Mouse (Mus musculus) neural tube, embryonic 12.5 days (tissue): ENCODE results near the gene Ttc28. TPM values are rescaled to one million over a fixed set of nuclear protein-coding genes. Genes with fewer than 3 reads are reported as not detected.

Source experiments
- ATAC-seq: fragments of 200-750 bp; cut with Nextera tagmentation; 2 replicates; pipeline ENCODE4 v1.8.0; 2017; ENCODE audit warnings: low read depth, mild to moderate bottlenecking, moderate TSS enrichment, moderate library complexity; ENCODE audit not compliant: low FRiP score
- H3K27ac ChIP-seq: fragments of 300-500 bp; sonication (generic); 2 replicates; pipeline ENCODE4 v1.5.1; 2016
- H3K27me3 ChIP-seq: fragments of 300-500 bp; sonication (generic); replicated peaks from 2 replicates; pipeline ENCODE4 v1.6.1; 2016; ENCODE audit warnings: mild to moderate bottlenecking
- H3K36me3 ChIP-seq: fragments of 300-500 bp; sonication (generic); 2 replicates; pipeline ENCODE4 v1.6.1; 2016; ENCODE audit warnings: mild to moderate bottlenecking
- H3K4me1 ChIP-seq: fragments of 300-500 bp; sonication (generic); 2 replicates; pipeline ENCODE4 v1.6.1; 2016
- H3K4me2 ChIP-seq: fragments of 300-500 bp; sonication (generic); replicated peaks from 2 replicates; pipeline ENCODE4 v1.6.1; 2016; ENCODE audit warnings: mild to moderate bottlenecking
- H3K4me3 ChIP-seq: fragments of 300-500 bp; sonication (generic); 2 replicates; pipeline ENCODE4 v1.5.1; 2016
- H3K9ac ChIP-seq: fragments of 300-500 bp; sonication (generic); 2 replicates; pipeline ENCODE4 v1.6.1; 2016; ENCODE audit warnings: mild to moderate bottlenecking
- H3K9me3 ChIP-seq: fragments of 300-500 bp; sonication (generic); 2 replicates; pipeline ENCODE4 v1.6.1; 2016; ENCODE audit warnings: mild to moderate bottlenecking
- WGBS: fragments of 180-500 bp; shearing (Covaris S2); methylation state at CpG from one replicate; pipeline ENCODE4 v1.1.7; 2016; 5-methylcytosine and 5-hydroxymethylcytosine counted together
- polyA plus RNA-seq: library from polyadenylated mRNA; unstranded; fragments of >200 nt; fragmentation: Nextera tagmentation; extraction: Ambion mirVana; gene quantifications from 2 replicates; pipeline ENCODE4 v1.2.1, GENCODE M21; 2016

Gene Ttc28
- polyA plus RNA-seq, 1 experiment from 2014 or later: 21.8 TPM

DNA sequence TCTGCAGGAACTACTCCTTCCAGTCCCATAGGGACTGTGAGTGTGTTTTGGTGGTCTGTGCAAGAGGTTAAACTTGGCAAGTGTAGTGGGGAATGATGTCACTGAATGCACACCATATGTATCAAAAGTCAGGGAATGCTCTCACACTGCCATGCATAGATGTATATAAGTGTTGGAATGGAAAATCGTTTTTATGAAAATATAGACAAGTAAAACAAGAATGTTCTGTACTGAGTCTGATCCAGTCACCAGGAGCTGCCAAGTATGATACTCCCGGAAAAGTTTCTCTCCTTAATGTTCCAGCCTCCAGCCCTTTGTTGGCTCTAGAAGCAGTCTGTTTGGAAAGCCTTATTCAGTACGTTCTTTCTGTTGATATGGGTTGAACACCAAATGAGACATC lies 48.7 kb downstream of the Ttc28 start:
- Histone ChIP-seq H3K27me3 (no peaks in the 10 kb centered on the region), H3K9me3 (peaks cover 3% of the 10 kb centered on the region; the same call in 1 of the 2 replicates), H3K36me3 (0 out of 2 replicates have a peak, but pooled peaks cover 7% of the 10 kb centered on the region), H3K27ac (no peak overlapping the region), H3K4me1 (no peaks in the 10 kb centered on the region), H3K4me2 (no peak overlapping the region), H3K9ac (no peak overlapping the region), H3K4me3 (no peak overlapping the region)
- WGBS: 69% methylated on average over 3 of the region's 3 CpGs
- no peak for ATAC-seq

DNA sequence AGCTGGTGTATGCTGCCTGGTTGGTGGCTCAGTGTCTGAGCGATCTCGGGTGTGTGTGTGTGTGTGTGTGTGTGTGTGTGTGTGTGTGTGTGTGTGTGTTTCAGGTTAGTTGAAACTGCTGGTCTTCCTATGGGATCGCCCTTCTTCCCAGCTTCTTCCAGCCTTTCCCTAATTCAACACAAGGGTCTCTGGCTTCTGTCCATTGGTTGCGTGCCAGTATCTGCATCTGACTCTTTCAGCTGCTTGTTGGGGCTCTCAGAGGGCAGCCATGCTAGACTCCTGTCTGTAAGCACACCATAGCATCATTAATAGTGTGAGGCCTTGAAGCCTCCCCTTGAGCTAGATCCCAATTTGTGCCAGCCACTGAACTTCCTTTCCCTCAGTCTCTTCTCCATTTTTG lies 49.7 kb downstream of the Ttc28 start:
- Histone ChIP-seq H3K27me3 (no peaks in the 10 kb centered on the region), H3K36me3 (0 out of 2 replicates have a peak, but pooled peaks cover 7% of the 10 kb centered on the region), H3K9me3 (peaks cover 3% of the 10 kb centered on the region; the same call in 1 of the 2 replicates), H3K27ac (no peak overlapping the region), H3K4me2 (no peak overlapping the region), H3K9ac (no peak overlapping the region), H3K4me1 (no peaks in the 10 kb centered on the region), H3K4me3 (no peak overlapping the region)
- 91% methylated on average over 4 of the region's 4 CpGs for WGBS
- no peak for ATAC-seq

DNA sequence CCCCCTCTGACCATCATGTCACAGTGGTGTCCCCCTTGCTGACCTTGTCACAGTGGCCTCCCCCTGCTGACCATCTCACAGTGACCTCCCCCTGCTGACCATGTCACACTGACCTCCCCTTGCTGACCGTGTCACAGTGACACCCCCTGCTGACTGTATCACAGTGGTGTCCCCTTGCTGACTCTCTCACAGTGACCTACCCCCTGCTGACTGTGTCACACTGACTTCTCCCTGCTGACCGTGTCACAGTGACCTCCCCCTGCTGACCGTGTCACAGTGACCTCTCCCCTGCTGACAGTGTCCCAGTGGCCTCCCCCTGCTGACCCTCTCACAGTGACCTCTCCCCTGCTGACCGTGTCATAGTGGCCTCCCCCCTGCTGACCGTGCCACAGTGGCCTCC lies 57.0 kb downstream of the Ttc28 start:
- Histone ChIP-seq H3K27ac (no peak overlapping the region), H3K9ac (no peak overlapping the region), H3K27me3 (no peaks in the 10 kb centered on the region), H3K4me1 (peaks cover 8% of the 10 kb centered on the region), H3K4me3 (no peak overlapping the region), H3K9me3 (peaks cover 3% of the 10 kb centered on the region; the same call in 1 of the 2 replicates), H3K36me3 (0 out of 2 replicates have a peak, but pooled peaks cover 6% of the 10 kb centered on the region), H3K4me2 (no peak overlapping the region)
- ATAC-seq: no peak
- WGBS: 43% methylated on average over 5 of the region's 5 CpGs

DNA sequence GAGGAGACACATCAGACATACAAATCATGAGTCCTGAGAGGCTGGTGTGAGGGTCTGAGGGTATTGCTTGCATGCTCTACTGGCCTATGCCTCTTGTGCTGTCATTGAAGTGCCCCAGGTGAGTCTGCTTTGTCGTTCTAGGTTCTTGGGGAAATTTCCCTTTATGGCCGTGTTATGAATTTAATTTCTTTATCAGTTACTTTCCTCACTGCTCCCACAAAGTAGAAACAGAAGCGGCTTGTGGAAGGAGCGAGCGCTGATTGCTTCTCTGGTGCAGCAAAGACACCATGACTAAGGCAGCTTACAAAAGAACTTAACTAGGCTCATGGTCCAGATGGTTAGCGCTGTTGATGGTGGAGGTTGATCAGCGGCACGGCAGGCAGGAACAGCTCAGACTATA lies 64.7 kb downstream of the Ttc28 start:
- H3K36me3 ChIP-seq: no peaks in the 10 kb centered on the region
- H3K4me2 ChIP-seq: no peak overlapping the region
- 91% methylated on average over 8 of the region's 8 CpGs for WGBS

DNA sequence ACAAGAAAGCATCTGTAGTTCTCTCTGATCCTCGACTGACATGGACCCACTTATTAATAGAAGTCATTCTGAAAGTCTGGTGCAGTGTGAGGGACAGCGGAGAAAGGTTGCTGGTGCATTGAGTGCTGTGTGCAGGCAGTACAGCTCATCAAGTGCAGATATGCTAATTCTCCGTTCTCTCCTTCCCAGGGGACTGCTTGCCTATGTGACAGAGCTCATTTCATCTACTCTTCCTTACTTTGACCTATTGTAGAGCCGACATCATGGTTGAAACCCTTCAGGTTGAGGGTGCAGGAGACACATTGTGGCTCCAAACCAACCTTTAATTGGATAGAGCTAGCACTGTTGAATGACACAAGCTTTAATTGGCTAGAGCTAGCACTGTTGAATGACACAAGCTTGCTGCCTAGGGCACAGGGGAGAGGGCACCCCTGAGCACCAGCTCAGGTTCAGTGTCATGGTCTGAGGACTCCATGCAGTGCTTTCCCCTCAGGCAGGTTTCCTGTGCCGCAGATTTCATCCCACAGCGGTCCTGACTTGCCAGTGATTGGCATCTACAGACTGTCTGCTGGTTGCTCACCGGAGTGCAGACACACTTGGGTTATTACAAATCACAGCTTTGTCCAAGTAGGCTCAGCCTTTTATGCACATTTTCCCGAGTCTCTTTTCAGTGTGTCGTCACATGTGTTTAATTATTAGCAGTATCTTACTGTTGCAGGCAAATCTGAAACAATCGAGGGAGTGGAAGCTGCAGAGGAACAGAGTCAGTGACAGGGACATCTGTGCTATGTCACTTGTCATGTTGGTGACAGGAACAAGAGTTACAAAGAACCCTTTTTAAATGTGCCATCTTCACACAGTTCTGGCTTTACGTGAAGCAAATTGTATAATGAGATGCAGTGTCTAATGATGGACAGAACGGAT lies 69.1 kb downstream of the Ttc28 start:
- no peaks in the 10 kb centered on the region for H3K4me1 ChIP-seq
- no peak overlapping the region for H3K9ac ChIP-seq
- no peaks in the 10 kb centered on the region for H3K9me3 ChIP-seq
- no peaks in the 10 kb centered on the region for H3K27me3 ChIP-seq
- no peak overlapping the region for H3K4me2 ChIP-seq
- no peak overlapping the region for H3K27ac ChIP-seq
- no peak for ATAC-seq
- no peaks in the 10 kb centered on the region for H3K36me3 ChIP-seq
- WGBS: 72% methylated on average over 12 of the region's 12 CpGs
- H3K4me3 ChIP-seq: no peak overlapping the region

More for the DNA sequence above, 64.7 kb downstream of the Ttc28 start:
- no peaks in the 10 kb centered on the region for H3K9me3 ChIP-seq
- no peak overlapping the region for H3K9ac ChIP-seq
- H3K4me1 ChIP-seq: peaks cover 5% of the 10 kb centered on the region; the same call in 1 of the 2 replicates
- no peak overlapping the region for H3K4me3 ChIP-seq
- no peak overlapping the region for H3K27ac ChIP-seq
- no peak for ATAC-seq
- H3K27me3 ChIP-seq: no peaks in the 10 kb centered on the region

DNA sequence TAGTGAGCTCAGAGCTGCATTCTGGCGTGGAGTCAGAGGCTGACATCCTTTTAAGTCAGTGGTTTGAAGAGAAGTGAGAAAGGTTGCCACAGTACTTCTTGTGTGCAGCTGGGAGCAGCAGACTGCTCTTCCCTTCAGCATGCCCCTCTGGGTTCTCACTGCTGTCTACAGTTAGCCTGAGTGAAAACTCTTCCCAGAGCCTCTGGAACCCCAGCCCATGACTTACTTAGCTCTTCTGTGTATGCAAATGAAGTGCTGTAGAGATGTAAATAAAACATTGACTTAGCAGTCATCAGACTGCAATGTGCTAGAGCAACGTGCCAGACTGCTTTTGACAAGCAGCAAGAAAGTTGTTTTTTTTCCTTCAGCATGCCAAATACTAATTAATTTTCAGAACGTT lies 70.2 kb downstream of the Ttc28 start:
- no peaks in the 10 kb centered on the region for H3K9me3 ChIP-seq
- H3K27ac ChIP-seq: no peak overlapping the region
- H3K4me2 ChIP-seq: no peak overlapping the region
- H3K4me3 ChIP-seq: no peak overlapping the region
- no peak for ATAC-seq
- H3K4me1 ChIP-seq: no peaks in the 10 kb centered on the region
- no peaks in the 10 kb centered on the region for H3K36me3 ChIP-seq
- 65% methylated on average over 3 of the region's 3 CpGs for WGBS
- H3K9ac ChIP-seq: no peak overlapping the region
- no peaks in the 10 kb centered on the region for H3K27me3 ChIP-seq

DNA sequence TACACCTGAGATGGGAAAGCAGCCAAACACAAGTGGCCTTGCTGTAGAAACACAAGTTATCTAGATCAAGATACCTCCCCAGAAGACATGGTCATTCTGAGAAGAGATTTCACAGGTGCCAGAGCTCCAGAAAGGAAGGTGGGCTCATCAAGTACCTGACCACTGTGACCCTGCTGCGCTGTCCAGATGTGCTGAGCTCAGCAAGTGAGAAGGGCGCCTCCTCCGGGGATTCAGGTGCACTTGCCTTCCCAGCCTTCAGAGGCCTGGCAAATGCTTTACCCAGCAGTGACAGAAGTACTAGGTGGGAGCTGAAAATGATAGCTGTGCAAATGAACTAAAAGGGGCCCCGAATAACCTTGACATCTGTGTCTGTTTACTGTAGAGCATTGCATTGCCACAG lies 78.6 kb downstream of the Ttc28 start:
- 85% methylated on average over 4 of the region's 4 CpGs for whole genome bisulfite sequencing
- Histone ChIP-seq H3K36me3 (no peaks in the 10 kb centered on the region), H3K27ac (no peak overlapping the region), H3K4me1 (no peaks in the 10 kb centered on the region), H3K4me2 (no peak overlapping the region), H3K4me3 (no peak overlapping the region), H3K9me3 (no peaks in the 10 kb centered on the region), H3K27me3 (no peaks in the 10 kb centered on the region), H3K9ac (no peak overlapping the region)
- ATAC-seq: no peak

DNA sequence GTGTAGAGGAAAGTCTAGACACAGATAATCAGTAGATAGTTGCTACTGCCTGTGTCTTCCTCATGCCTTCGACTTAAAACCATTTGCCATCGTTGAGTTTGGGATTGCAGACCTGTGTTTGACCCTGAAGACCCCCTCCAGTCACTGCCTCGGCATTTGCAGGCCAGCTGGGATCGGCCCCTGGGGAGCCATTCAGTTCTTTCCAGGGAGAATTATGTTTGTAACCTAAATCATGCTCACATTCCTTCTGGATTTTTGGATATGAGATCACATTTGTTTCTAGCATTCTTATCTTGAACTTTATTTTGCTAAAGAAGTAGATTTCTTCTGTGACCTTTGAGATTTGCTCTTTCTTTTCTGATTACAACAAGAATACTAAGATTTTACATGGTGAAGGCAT lies 80.5 kb downstream of the Ttc28 start:
- H3K9ac ChIP-seq: no peak overlapping the region
- no peaks in the 10 kb centered on the region for H3K9me3 ChIP-seq
- H3K27me3 ChIP-seq: no peaks in the 10 kb centered on the region
- H3K36me3 ChIP-seq: no peaks in the 10 kb centered on the region
- H3K4me1 ChIP-seq: no peaks in the 10 kb centered on the region
- WGBS: 33% methylated on average over 4 of the region's 4 CpGs
- H3K4me2 ChIP-seq: no peak overlapping the region
- ATAC-seq: no peak
- H3K27ac ChIP-seq: no peak overlapping the region
- no peak overlapping the region for H3K4me3 ChIP-seq

DNA sequence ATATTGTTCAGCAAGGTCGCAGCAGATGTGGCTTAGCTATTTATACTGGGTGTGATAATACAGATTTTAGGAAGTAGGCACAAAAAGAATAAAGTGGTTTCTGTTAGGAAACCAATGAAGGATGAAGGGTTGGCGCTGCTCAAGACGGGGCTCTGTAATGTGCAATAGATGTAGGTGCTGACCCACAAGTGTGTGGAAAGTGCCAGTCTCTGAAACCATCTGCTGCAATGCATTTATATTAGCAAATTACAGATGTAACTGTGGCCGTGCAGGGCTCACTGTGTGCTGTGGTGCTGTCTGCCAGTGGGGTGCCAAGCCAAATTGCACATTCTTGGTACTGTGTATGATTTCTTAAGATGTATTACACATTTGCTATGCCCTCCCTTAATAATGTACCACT lies 81.3 kb downstream of the Ttc28 start:
- Histone ChIP-seq H3K27me3 (no peaks in the 10 kb centered on the region), H3K4me2 (no peak overlapping the region), H3K4me3 (no peak overlapping the region), H3K36me3 (no peaks in the 10 kb centered on the region), H3K9ac (no peak overlapping the region), H3K27ac (no peak overlapping the region), H3K4me1 (no peaks in the 10 kb centered on the region), H3K9me3 (no peaks in the 10 kb centered on the region)
- 74% methylated on average over 4 of the region's 4 CpGs for WGBS
- ATAC-seq: no peak

DNA sequence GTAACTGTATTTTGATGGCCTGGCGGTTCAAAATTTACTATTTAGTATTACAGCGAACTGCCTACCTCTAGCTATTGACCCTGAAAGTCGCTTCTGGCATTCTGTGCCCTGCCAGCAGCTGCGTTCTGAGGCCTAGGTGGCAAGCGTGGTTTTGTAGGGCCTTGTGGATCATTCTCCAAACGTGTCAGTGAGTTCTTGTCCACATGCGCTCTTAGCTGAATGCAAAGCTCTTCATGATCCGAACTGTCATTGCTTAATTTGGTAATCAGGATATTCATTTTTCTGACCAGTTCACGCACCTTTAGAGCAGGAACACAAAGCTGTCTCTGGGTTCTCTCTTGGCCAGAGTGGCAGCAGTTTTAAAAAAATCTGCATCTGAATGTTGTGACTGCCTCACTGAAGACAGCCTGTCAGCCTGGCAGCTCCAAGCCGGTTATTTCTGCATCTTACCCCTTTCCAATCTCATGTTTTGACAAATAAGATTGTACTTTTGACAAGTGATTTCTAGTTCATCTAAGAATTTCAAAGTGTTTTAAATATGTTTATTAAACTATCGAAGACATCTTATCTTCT lies 88.0 kb downstream of the Ttc28 start:
- H3K36me3 ChIP-seq: no peaks in the 10 kb centered on the region
- H3K27me3 ChIP-seq: no peaks in the 10 kb centered on the region
- ATAC-seq: no peak
- H3K9me3 ChIP-seq: no peaks in the 10 kb centered on the region
- H3K4me3 ChIP-seq: no peak overlapping the region
- no peak overlapping the region for H3K9ac ChIP-seq
- WGBS: 79% methylated on average over 11 of the region's 11 CpGs
- H3K4me1 ChIP-seq: no peaks in the 10 kb centered on the region
- no peak overlapping the region for H3K27ac ChIP-seq
- no peak overlapping the region for H3K4me2 ChIP-seq

DNA sequence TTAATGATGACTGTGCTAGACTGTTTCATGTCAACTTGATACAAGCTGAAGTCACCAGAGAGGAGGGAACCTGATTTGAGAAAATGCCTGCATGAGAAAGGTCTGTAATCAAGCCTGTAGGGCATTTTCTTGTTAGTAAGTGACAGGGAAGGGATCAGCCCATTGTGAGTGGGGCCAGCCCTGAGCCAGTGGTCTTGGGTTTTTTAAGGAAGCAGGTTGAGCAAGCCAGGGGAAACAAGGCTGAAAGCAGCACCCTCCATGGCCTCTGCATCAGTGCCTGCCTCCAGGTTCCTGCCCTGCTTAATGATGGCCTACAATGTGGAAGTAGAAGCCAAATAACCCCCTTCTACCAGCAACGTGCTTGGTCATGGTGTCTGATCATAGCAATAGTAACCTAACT lies 89.0 kb downstream of the Ttc28 start:
- WGBS: 74% methylated on average over 1 of the region's 1 CpGs

DNA sequence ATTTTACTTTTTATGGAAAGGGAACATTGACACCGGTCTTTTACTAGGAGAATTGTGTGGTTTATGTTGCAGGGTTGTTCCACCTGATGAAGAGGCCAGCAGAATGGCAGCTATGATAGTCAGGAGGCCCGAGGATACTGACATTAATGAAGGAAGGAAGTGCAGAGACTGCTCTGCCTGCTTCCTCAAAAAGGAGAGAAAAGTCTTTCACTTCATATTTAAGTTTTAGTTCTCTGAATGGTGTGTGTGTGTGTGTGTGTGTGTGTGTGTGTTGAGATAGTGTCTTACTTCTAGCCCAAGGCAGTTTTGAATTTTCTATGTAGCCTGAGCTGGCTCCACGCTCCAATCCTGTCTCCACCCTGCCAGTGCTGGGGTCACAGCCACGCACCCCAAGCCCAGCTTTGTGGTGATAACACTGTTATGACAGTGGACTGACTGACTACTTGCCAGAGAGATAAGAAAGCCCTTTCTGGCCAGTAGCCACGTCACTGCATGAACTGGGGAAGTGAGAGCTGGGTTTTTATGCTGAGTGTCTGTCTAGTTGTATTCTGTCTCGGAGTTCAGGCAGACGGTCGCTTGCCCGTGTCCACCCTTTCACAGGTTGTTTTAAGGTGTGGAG lies 90.7 kb downstream of the Ttc28 start:
- H3K27ac ChIP-seq: no peak overlapping the region
- WGBS: 87% methylated on average over 9 of the region's 9 CpGs
- H3K4me2 ChIP-seq: no peak overlapping the region
- no peak for ATAC-seq
- no peaks in the 10 kb centered on the region for H3K4me1 ChIP-seq
- 0 out of 2 replicates have a peak, but pooled peaks cover 2% of the 10 kb centered on the region for H3K36me3 ChIP-seq
- no peaks in the 10 kb centered on the region for H3K27me3 ChIP-seq
- H3K9ac ChIP-seq: no peak overlapping the region
- no peaks in the 10 kb centered on the region for H3K9me3 ChIP-seq
- no peak overlapping the region for H3K4me3 ChIP-seq

More for the DNA sequence above, 89.0 kb downstream of the Ttc28 start:
- Histone ChIP-seq H3K4me1 (no peaks in the 10 kb centered on the region), H3K27ac (no peak overlapping the region), H3K9ac (no peak overlapping the region), H3K36me3 (no peaks in the 10 kb centered on the region), H3K4me2 (no peak overlapping the region), H3K27me3 (no peaks in the 10 kb centered on the region), H3K4me3 (no peak overlapping the region), H3K9me3 (no peaks in the 10 kb centered on the region)
- no peak for ATAC-seq
